Mouse (Mus musculus) neural tube, embryonic 10.5 days (tissue): Measurements from ENCODE around the gene Olfr728.

Experiments
- DNase-seq: peaks from one replicate; pipeline ENCODE4 v3.0.0-alpha.2; 2017; ENCODE audit warnings: low spot score; ENCODE audit errors: extremely low spot score

Olfr728 gene

GRCm38 (mm10) chr14:50142580-50142979, at the start of gene Olfr728:
Gene Olfr728 (minus strand): TSS chr14:50142680.
- DNase-seq, result no peak

- no peak for DNase-seq
Measured at GRCm38 (mm10) chr14:50188098-50188497, 45.6 kb upstream of the Olfr728 start, which contains the start of gene Olfr730. Gene Olfr730 (minus strand): TSS chr14:50188198.

DNA sequence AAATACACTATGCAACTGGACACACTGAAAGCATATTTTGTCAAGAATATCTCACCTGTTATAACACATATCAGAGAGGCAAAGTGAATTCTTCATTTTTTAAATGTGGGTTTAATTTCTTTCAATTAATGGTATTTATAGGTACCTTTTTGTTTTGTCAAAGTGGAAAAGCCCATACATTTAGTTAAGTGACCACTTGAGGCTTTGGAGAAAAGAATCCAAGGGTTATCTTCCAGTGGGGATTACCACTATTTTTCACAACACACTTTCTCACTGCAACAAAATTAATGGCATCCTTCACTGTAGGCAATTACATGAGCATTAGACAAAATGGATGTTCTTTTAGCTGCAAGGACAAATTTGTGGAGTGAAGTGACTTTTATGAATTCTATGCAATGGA, 10.3 kb upstream of the Olfr728 start, which contains the start of gene Olfr729:
Gene Olfr729 (minus strand): TSS at position 101 of the 400 bp plus-strand sequence.
- DNase-seq, result no peak

GRCm38 (mm10) chr14:50122886-50123285, 19.6 kb downstream of the Olfr728 start, which contains the start of gene Olfr727:
Gene Olfr727 (plus strand): TSS chr14:50123186.
- DNase-seq, result no peak

- no peak for DNase-seq
Measured at GRCm38 (mm10) chr14:50090853-50091252, 51.6 kb downstream of the Olfr728 start, which contains the start of gene Olfr726. Gene Olfr726 (minus strand): TSS chr14:50090953.
